Mouse (Mus musculus): ENCODE data around the gene Foxn3. TPM values are rescaled to one million over a fixed set of nuclear protein-coding genes. Genes with fewer than 3 reads are reported as not detected.
A peak's percentile ranks its signal among the peaks of the same experiment; 100 is the strongest.

The Foxn3 gene
- polyA plus RNA-seq, 1 experiment from 2014 or later = 94.3 TPM

- H3K27me3 ChIP-seq (replicated peaks; ENCODE audit: insufficient read depth, low read length) = no peaks in the 10 kb centered on the region
- 51% methylated on average over 14 of the region's 14 CpGs for WGBS
- ATAC-seq (peak; percentile 52; the same call in 1 of the 2 replicates), DNase-seq (ENCODE audit: low spot score) (no peak)
- no peak for TF ChIP-seq EP300 (IDR thresholded peaks at IDR 0.05)
- TF ChIP-seq CTCF (IDR thresholded peaks at IDR 0.05) = no peak
- H3K27ac ChIP-seq (ENCODE audit: low read length) = no peak overlapping the region
- peaks cover 8% of the 10 kb centered on the region; the same call in 1 of the 2 replicates for H3K4me1 ChIP-seq (ENCODE audit: insufficient read depth, low read depth, low read length)
- no peaks in the 10 kb centered on the region for H3K9me3 ChIP-seq (ENCODE audit: low read length)
- H3K9ac ChIP-seq (replicated peaks; ENCODE audit: low read depth) = no peak overlapping the region
- H3K36me3 ChIP-seq (ENCODE audit: insufficient read depth, low read length) = no peaks in the 10 kb centered on the region
- H3K4me2 ChIP-seq (replicated peaks; ENCODE audit: low read depth, low read length) = no peak overlapping the region
- no peak overlapping the region for H3K4me3 ChIP-seq (ENCODE audit: low read depth, low read length)
Measured at GRCm38 (mm10) chr12:99305784-99306535, 257.4 kb downstream of the Foxn3 start.

DNA sequence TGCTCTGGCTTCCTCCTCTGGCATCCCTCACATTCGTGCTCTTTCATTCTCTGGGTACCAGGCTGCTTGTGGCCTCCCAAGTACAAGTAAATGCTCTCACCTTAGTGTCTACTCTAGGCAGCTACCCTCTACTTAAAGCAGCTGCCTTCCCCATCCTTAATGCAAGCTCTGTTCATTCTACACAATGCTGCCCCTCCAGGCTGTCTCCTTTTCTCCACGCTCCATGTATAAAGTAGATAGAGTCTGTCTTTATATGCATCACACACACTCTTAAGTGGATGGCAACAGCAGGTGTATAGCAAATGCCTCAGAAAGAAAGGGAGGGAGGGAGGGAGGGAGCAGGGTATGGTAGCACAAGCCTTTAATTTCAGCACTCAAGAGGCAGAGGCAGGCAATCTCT lies 258.1 kb downstream of the Foxn3 start:
- no peaks in the 10 kb centered on the region for H3K9me3 ChIP-seq (ENCODE audit: low read length)
- H3K27ac ChIP-seq (ENCODE audit: low read length) = no peak overlapping the region
- no peak overlapping the region for H3K4me2 ChIP-seq (replicated peaks; ENCODE audit: low read depth, low read length)
- ATAC-seq = no peak
- H3K9ac ChIP-seq (replicated peaks; ENCODE audit: low read depth) = no peak overlapping the region
- TF ChIP-seq CTCF (IDR thresholded peaks at IDR 0.05) (no peak), EP300 (IDR thresholded peaks at IDR 0.05) (no peak)
- 74% methylated on average over 2 of the region's 2 CpGs for WGBS
- DNase-seq (ENCODE audit: low spot score) = no peak
- no peak overlapping the region for H3K4me3 ChIP-seq (ENCODE audit: low read depth, low read length)
- H3K27me3 ChIP-seq (replicated peaks; ENCODE audit: insufficient read depth, low read length) = no peaks in the 10 kb centered on the region
- H3K36me3 ChIP-seq (ENCODE audit: insufficient read depth, low read length) = no peaks in the 10 kb centered on the region
- H3K4me1 ChIP-seq (ENCODE audit: insufficient read depth, low read depth, low read length) = peaks cover 8% of the 10 kb centered on the region; the same call in 1 of the 2 replicates

- Histone ChIP-seq H3K9ac (replicated peaks; ENCODE audit: low read depth) (no peak overlapping the region), H3K27ac (ENCODE audit: low read length) (no peak overlapping the region), H3K36me3 (ENCODE audit: insufficient read depth, low read length) (no peaks in the 10 kb centered on the region), H3K27me3 (replicated peaks; ENCODE audit: insufficient read depth, low read length) (no peaks in the 10 kb centered on the region), H3K4me1 (ENCODE audit: insufficient read depth, low read depth, low read length) (peaks cover 8% of the 10 kb centered on the region; the same call in 1 of the 2 replicates), H3K4me3 (ENCODE audit: low read depth, low read length) (no peak overlapping the region), H3K4me2 (replicated peaks; ENCODE audit: low read depth, low read length) (no peak overlapping the region), H3K9me3 (ENCODE audit: low read length) (no peaks in the 10 kb centered on the region)
- ATAC-seq (no peak), DNase-seq (ENCODE audit: low spot score) (no peak)
- TF ChIP-seq EP300 (IDR thresholded peaks at IDR 0.05) = no peak
- TF ChIP-seq CTCF (IDR thresholded peaks at IDR 0.05) = no peak
- WGBS = 86% methylated on average over 5 of the region's 5 CpGs
Measured at GRCm38 (mm10) chr12:99304056-99304455, 259.3 kb downstream of the Foxn3 start.

DNA sequence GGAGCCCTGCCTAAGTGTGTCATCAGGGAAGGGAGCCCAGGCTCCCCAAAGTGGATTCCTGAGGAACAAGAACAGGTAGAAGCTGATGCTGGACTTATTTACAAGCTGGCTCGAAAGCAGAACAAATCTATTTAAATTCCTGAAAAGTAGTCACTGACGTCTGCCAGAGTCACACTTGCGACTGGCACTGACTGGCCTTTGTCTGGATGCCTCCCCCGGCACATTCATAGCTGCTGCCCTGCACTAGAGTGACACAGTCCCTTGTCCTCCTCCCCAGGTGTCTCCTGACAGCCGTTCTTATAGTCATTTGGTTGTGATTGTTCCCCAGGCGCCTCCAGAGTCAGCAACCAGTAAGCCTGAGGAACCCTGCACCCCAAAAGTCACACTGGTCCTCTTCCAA lies 259.8 kb downstream of the Foxn3 start:
- no peak for TF ChIP-seq CTCF (IDR thresholded peaks at IDR 0.05)
- no peak for TF ChIP-seq EP300 (IDR thresholded peaks at IDR 0.05)
- Histone ChIP-seq H3K27ac (ENCODE audit: low read length) (no peak overlapping the region), H3K4me1 (ENCODE audit: insufficient read depth, low read depth, low read length) (peaks cover 8% of the 10 kb centered on the region; the same call in 1 of the 2 replicates), H3K4me3 (ENCODE audit: low read depth, low read length) (no peak overlapping the region), H3K9me3 (ENCODE audit: low read length) (no peaks in the 10 kb centered on the region), H3K27me3 (replicated peaks; ENCODE audit: insufficient read depth, low read length) (no peaks in the 10 kb centered on the region), H3K36me3 (ENCODE audit: insufficient read depth, low read length) (no peaks in the 10 kb centered on the region), H3K9ac (replicated peaks; ENCODE audit: low read depth) (no peak overlapping the region), H3K4me2 (replicated peaks; ENCODE audit: low read depth, low read length) (no peak overlapping the region)
- WGBS = 70% methylated on average over 6 of the region's 6 CpGs
- no peak for DNase-seq (ENCODE audit: low spot score)
- no peak for ATAC-seq

DNA sequence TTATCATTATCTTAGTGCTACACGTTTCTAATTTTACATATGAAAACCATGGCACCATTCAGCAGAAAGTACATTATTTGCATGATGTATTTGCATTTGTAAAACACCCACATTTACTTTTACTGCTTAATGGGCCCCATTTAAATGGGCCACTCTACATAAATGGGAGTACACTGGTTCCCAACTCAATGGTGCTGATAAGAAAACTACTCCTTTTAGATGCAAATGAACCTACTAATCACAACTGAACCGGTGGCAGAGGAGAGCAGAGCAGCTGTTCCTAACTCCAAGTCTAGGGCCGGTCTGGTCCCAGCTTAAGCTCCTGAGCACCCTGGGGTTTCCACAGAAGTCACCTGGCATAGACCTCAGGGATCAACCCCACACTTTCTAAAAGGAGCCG lies 263.5 kb downstream of the Foxn3 start:
- Histone ChIP-seq H3K9ac (replicated peaks; ENCODE audit: low read depth) (no peak overlapping the region), H3K9me3 (ENCODE audit: low read length) (no peaks in the 10 kb centered on the region), H3K4me2 (replicated peaks; ENCODE audit: low read depth, low read length) (no peak overlapping the region), H3K4me1 (ENCODE audit: insufficient read depth, low read depth, low read length) (no peaks in the 10 kb centered on the region), H3K27me3 (replicated peaks; ENCODE audit: insufficient read depth, low read length) (no peaks in the 10 kb centered on the region), H3K27ac (ENCODE audit: low read length) (no peak overlapping the region), H3K4me3 (ENCODE audit: low read depth, low read length) (no peak overlapping the region), H3K36me3 (ENCODE audit: insufficient read depth, low read length) (no peaks in the 10 kb centered on the region)
- DNase-seq (ENCODE audit: low spot score) (no peak), ATAC-seq (no peak)
- no peak for TF ChIP-seq EP300 (IDR thresholded peaks at IDR 0.05)
- TF ChIP-seq CTCF (IDR thresholded peaks at IDR 0.05) = no peak
- 54% methylated on average over 4 of the region's 4 CpGs for WGBS

DNA sequence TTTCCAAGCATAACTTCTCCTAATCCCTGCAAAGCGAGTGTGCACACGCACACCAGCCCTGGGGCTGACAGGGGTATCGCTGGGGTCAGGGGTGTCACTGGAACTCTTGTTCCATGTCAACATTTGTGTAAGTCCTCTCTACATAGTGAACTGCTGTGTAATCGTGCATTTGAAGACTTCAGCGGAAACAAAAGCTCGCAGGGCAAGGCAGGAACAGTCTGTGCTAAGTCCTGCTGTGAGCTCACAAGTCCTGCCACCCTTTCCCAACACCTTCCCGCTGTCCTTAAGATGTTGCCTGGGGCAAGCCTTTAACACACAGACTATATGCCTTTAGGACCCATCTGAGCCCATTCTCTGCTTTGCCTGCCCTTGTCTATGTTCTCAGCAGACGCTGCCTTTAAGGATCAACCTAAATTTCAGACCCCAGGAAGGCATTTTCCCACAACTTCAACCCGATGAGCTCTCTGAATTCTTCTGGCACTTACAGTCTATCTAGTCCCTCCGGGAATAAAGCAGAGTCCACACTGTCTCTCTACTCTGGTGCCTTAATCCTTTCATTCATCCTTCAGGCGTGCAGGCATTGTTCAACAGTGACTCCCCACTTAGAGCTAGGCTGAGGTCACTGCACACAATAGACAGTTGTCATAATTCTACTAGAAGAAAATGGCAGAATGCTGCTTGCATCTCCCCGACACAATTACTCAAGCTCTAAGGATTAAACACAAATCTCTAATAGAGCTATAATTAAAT lies 264.4 kb downstream of the Foxn3 start:
- H3K9ac ChIP-seq (replicated peaks; ENCODE audit: low read depth) = no peak overlapping the region
- TF ChIP-seq CTCF (IDR thresholded peaks at IDR 0.05) (no peak), EP300 (IDR thresholded peaks at IDR 0.05) (peak; percentile 61)
- no peaks in the 10 kb centered on the region for H3K9me3 ChIP-seq (ENCODE audit: low read length)
- H3K36me3 ChIP-seq (ENCODE audit: insufficient read depth, low read length) = no peaks in the 10 kb centered on the region
- H3K27ac ChIP-seq (ENCODE audit: low read length) = no peak overlapping the region
- no peaks in the 10 kb centered on the region for H3K27me3 ChIP-seq (replicated peaks; ENCODE audit: insufficient read depth, low read length)
- H3K4me1 ChIP-seq (ENCODE audit: insufficient read depth, low read depth, low read length) = no peaks in the 10 kb centered on the region
- no peak overlapping the region for H3K4me3 ChIP-seq (ENCODE audit: low read depth, low read length)
- H3K4me2 ChIP-seq (replicated peaks; ENCODE audit: low read depth, low read length) = no peak overlapping the region
- 49% methylated on average over 12 of the region's 12 CpGs for WGBS
- DNase-seq (ENCODE audit: low spot score) = peak; percentile 53
- peak; percentile 74 for ATAC-seq
